ENCODE assay signal across 13 mouse cellular contexts in genomic region chr15:88399064-88399463, GRCm38 (mm10).
DNase-seq lines count a peak whose midpoint lies in the region; ATAC-seq and TF ChIP-seq lines count a peak whose summit lies in the region.
"Had no signal": no experiment of that assay in that cellular context is flagged by ENCODE, and none has a peak within 500 bp of the region (broad histone marks: within the 10 kb centered on the region; RNA-seq: fewer than 3 reads in every experiment).

No protein-coding gene starts in this region.

- 52% methylated on average over 5 of the region's 5 CpGs for WGBS in intestine, postnatal 0 days
- WGBS in intestine, embryonic 16.5 days: 44% methylated on average over 5 of the region's 5 CpGs

- ATAC-seq in intestine, postnatal 0 days: no peak
- no peak for ATAC-seq in intestine, embryonic 16.5 days

- peak; percentile 20 for DNase-seq in A20 (ENCODE audit: low read depth, low spot score)
- DNase-seq in brain, embryonic 14.5 days (ENCODE audit: low read depth): peak; percentile 79
- DNase-seq in forelimb bud, embryonic 11.5 days (ENCODE audit: low read depth, low spot score): peak; percentile 18
- DNase-seq in testis, postnatal 10 days (ENCODE audit: low spot score): no peak
- no peak for DNase-seq in urinary bladder, postnatal 10 days (ENCODE audit: low spot score)
- DNase-seq in urinary bladder, adult 2 months (ENCODE audit: low spot score): no peak
- DNase-seq: adrenal gland, postnatal 14 days; gastrocnemius, postnatal 10 days; lung, adult 2 months; right cerebral cortex, postnatal 4 days; thymus, adult 2 months had no signal

- no peak overlapping the region for H3K27ac ChIP-seq in intestine, postnatal 0 days (ENCODE audit: low read depth, low read length)
- no peak overlapping the region for H3K27ac ChIP-seq in intestine, embryonic 16.5 days (ENCODE audit: low read length)

- no peak overlapping the region for H3K9ac ChIP-seq in intestine, postnatal 0 days (ENCODE audit: low read depth, low read length)
- no peak overlapping the region for H3K9ac ChIP-seq in intestine, embryonic 16.5 days (ENCODE audit: low read depth, low read length)

- H3K36me3 ChIP-seq in intestine, postnatal 0 days (ENCODE audit: control insufficient read depth, insufficient read depth): no peaks in the 10 kb centered on the region
- no peaks in the 10 kb centered on the region for H3K36me3 ChIP-seq in intestine, embryonic 16.5 days (ENCODE audit: control insufficient read depth, insufficient read depth, low read length)

- no peak for TF ChIP-seq POLR2A in brain, embryonic 14.5 days (IDR thresholded peaks at IDR 0.05; ENCODE audit: borderline replicate concordance, extremely low read depth, insufficient read depth, insufficient read length, poor library complexity, severe bottlenecking)

- peak; percentile 29; the same call in 1 of the 2 replicates for TF ChIP-seq CTCF in intestine, postnatal 0 days (IDR thresholded peaks at IDR 0.05; ENCODE audit: low read depth)
- TF ChIP-seq CTCF in brain, embryonic 14.5 days (IDR thresholded peaks at IDR 0.05; ENCODE audit: borderline replicate concordance, extremely low read depth, insufficient read depth, insufficient read length): peak; percentile 58

- H3K4me2 ChIP-seq in intestine, postnatal 0 days (replicated peaks; ENCODE audit: low read depth): no peak overlapping the region
- H3K4me2 ChIP-seq in intestine, embryonic 16.5 days (ENCODE audit: low read depth, low read length): no peak overlapping the region

- H3K27me3 ChIP-seq in intestine, postnatal 0 days (replicated peaks; ENCODE audit: control insufficient read depth, insufficient read depth, low read length): no peaks in the 10 kb centered on the region
- H3K27me3 ChIP-seq in intestine, embryonic 16.5 days (replicated peaks; ENCODE audit: control insufficient read depth, insufficient read depth, low read length): no peaks in the 10 kb centered on the region

- no peaks in the 10 kb centered on the region for H3K9me3 ChIP-seq in intestine, postnatal 0 days (ENCODE audit: control insufficient read depth)
- H3K9me3 ChIP-seq in intestine, embryonic 16.5 days (ENCODE audit: control insufficient read depth, low read length): no peaks in the 10 kb centered on the region

- no peaks in the 10 kb centered on the region for H3K4me1 ChIP-seq in intestine, postnatal 0 days (replicated peaks; ENCODE audit: control insufficient read depth, insufficient read depth, low read length)
- no peaks in the 10 kb centered on the region for H3K4me1 ChIP-seq in intestine, embryonic 16.5 days (ENCODE audit: control insufficient read depth, insufficient read depth, low read length)

- no peak overlapping the region for H3K4me3 ChIP-seq in intestine, postnatal 0 days (ENCODE audit: low read depth, low read length)
- H3K4me3 ChIP-seq in intestine, embryonic 16.5 days (ENCODE audit: low read length): no peak overlapping the region

Comparison
In these comparisons a context has a peak if more than half of its experiments do, and no peak if none do; other contexts are left out.
1. DNase-seq: peak in A20 (single experiment), brain, embryonic 14.5 days (single experiment) and forelimb bud, embryonic 11.5 days (single experiment); none in testis, postnatal 10 days (single experiment), urinary bladder, postnatal 10 days (single experiment) and urinary bladder, adult 2 months (single experiment).